10 mouse cellular contexts compared by ENCODE assay signal in the genomic region with DNA sequence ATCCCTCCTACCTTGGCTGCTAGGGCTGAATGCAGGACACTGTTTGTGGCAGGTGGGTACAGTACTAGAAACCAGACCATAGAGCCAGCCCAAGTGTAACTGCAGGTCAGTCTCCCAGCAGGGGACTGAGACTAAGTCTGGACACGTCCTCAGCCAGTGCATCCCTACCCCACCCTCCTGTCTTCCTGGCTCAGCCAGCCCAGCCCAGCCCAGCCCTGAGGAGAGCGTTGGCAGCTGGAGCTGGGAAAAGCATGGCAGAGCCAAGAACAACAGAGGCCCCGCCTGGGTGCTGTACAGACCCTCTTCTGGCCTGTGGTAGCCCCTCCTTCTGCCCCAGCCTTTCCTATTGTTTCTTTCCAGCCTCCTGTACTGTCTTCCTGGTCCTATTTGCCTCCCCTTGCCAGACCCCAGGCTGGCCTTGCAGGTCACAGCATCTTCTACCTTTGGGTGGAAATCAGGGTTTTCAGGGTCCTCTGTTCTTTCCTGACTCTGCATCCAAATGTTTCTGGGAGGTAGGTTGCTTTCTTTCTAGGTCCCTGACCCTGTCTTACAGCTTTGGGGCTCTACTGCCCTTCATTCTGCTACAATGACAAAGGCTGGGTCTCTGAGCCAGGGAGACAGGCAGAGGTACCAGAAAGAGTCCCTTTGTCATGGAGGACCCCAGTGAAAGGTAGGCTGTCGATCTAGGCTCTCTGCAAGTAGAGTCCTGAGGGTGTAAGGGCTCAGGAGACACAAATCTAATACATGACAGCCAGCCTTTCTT. TPM values are rescaled to one million over a fixed set of nuclear protein-coding genes. Genes with fewer than 3 reads are reported as not detected.
DNase-seq lines count a peak whose midpoint lies in the region; ATAC-seq lines count a peak whose summit lies in the region.
"Had no signal": no experiment of that assay in that cellular context is flagged by ENCODE, and none has a peak within 500 bp of the region (broad histone marks: within the 10 kb centered on the region; RNA-seq: fewer than 3 reads in every experiment).

No protein-coding gene starts in this region.

- no peak for ATAC-seq in midbrain, embryonic 16.5 days
- 0 out of 2 replicates have a peak, but pooled peaks have one; percentile 22 for ATAC-seq in forebrain, embryonic 12.5 days (ENCODE audit: low FRiP score)
- peak; percentile 55 for ATAC-seq in hindbrain, embryonic 13.5 days (ENCODE audit: low FRiP score)
- ATAC-seq in stomach, embryonic 16.5 days (ENCODE audit: insufficient read depth, low FRiP score): peak; percentile 56; the same call in 1 of the 2 replicates
- no peak for ATAC-seq in activated CD4-positive, CD25-positive, alpha-beta regulatory T cell, adult 4 months
- ATAC-seq: Patski had no signal

- H3K9ac ChIP-seq in midbrain, embryonic 16.5 days (ENCODE audit: low read depth, low read length): no peak overlapping the region
- H3K9ac ChIP-seq in forebrain, embryonic 12.5 days: no peak overlapping the region
- H3K9ac ChIP-seq in hindbrain, embryonic 13.5 days: peak overlapping the region; percentile 53; the same call in 1 of the 2 replicates
- H3K9ac ChIP-seq in stomach, embryonic 16.5 days (ENCODE audit: low read length): peak overlapping the region; percentile 46; the same call in 1 of the 2 replicates

- H3K27me3 ChIP-seq in midbrain, embryonic 10.5 days (ENCODE audit: low read depth, poor library complexity, severe bottlenecking): peaks cover 9% of the 10 kb centered on the region; the same call in 1 of the 2 replicates
- H3K27me3 ChIP-seq in midbrain, embryonic 16.5 days (ENCODE audit: control insufficient read depth, insufficient read depth, low read depth, low read length): no peaks in the 10 kb centered on the region; the same call in 1 of the 2 replicates
- H3K27me3 ChIP-seq in forebrain, embryonic 12.5 days: no peaks in the 10 kb centered on the region
- H3K27me3 ChIP-seq in hindbrain, embryonic 13.5 days: no peaks in the 10 kb centered on the region
- H3K27me3 ChIP-seq in stomach, embryonic 16.5 days (ENCODE audit: control insufficient read depth, insufficient read depth, low read length): no peaks in the 10 kb centered on the region; the same call in 1 of the 2 replicates
- H3K27me3 ChIP-seq: Patski had no signal

- H3K27ac ChIP-seq in midbrain, embryonic 10.5 days (replicated peaks): peak overlapping the region; percentile 95
- H3K27ac ChIP-seq in midbrain, embryonic 16.5 days (ENCODE audit: low read length): no peak overlapping the region
- H3K27ac ChIP-seq in forebrain, embryonic 12.5 days: peak overlapping the region; percentile 47
- peak overlapping the region; percentile 56 for H3K27ac ChIP-seq in hindbrain, embryonic 13.5 days
- H3K27ac ChIP-seq in stomach, embryonic 16.5 days (ENCODE audit: low read length): no peak overlapping the region; the same call in 1 of the 2 replicates
- H3K27ac ChIP-seq: kidney, postnatal 0 days had no signal

- peak overlapping the region; percentile 68 for H3K4me3 ChIP-seq in midbrain, embryonic 10.5 days
- no peak overlapping the region for H3K4me3 ChIP-seq in midbrain, embryonic 16.5 days (ENCODE audit: low read depth, low read length)
- H3K4me3 ChIP-seq in forebrain, embryonic 12.5 days (replicated peaks): no peak overlapping the region
- H3K4me3 ChIP-seq in hindbrain, embryonic 13.5 days: no peak overlapping the region
- H3K4me3 ChIP-seq in stomach, embryonic 16.5 days (replicated peaks; ENCODE audit: low read length): no peak overlapping the region

- DNase-seq in midbrain, embryonic 10.5 days (ENCODE audit: low spot score): peak; percentile 46
- no peak for DNase-seq in ovary, postnatal 36 days (ENCODE audit: low spot score)
- no peak for DNase-seq in urinary bladder, postnatal 25 days (ENCODE audit: low spot score)

- peaks cover 45% of the 10 kb centered on the region for H3K36me3 ChIP-seq in midbrain, embryonic 10.5 days
- H3K36me3 ChIP-seq in midbrain, embryonic 16.5 days (ENCODE audit: control insufficient read depth, insufficient read depth, low read length): peaks cover 11% of the 10 kb centered on the region
- H3K36me3 ChIP-seq in forebrain, embryonic 12.5 days (replicated peaks): peaks cover 25% of the 10 kb centered on the region
- H3K36me3 ChIP-seq in hindbrain, embryonic 13.5 days: peaks cover 35% of the 10 kb centered on the region
- H3K36me3 ChIP-seq in stomach, embryonic 16.5 days (ENCODE audit: control insufficient read depth, insufficient read depth, low read length): peaks cover 11% of the 10 kb centered on the region; the same call in 1 of the 2 replicates

- 12% methylated on average over 4 of the region's 4 CpGs for WGBS in midbrain, embryonic 10.5 days
- WGBS in midbrain, embryonic 16.5 days: 11% methylated on average over 4 of the region's 4 CpGs
- WGBS in forebrain, embryonic 12.5 days: 13% methylated on average over 4 of the region's 4 CpGs
- WGBS in hindbrain, embryonic 13.5 days: 9% methylated on average over 4 of the region's 4 CpGs
- 23% methylated on average over 4 of the region's 4 CpGs for WGBS in stomach, embryonic 16.5 days

- no peak overlapping the region for H3K4me2 ChIP-seq in midbrain, embryonic 16.5 days (ENCODE audit: low read length)
- no peak overlapping the region for H3K4me2 ChIP-seq in forebrain, embryonic 12.5 days
- H3K4me2 ChIP-seq in hindbrain, embryonic 13.5 days: no peak overlapping the region
- no peak overlapping the region for H3K4me2 ChIP-seq in stomach, embryonic 16.5 days (ENCODE audit: low read depth, low read length)

- H3K9me3 ChIP-seq in midbrain, embryonic 10.5 days (replicated peaks): no peaks in the 10 kb centered on the region
- no peaks in the 10 kb centered on the region for H3K9me3 ChIP-seq in midbrain, embryonic 16.5 days (replicated peaks; ENCODE audit: control insufficient read depth, low read length, poor library complexity, severe bottlenecking)
- H3K9me3 ChIP-seq in forebrain, embryonic 12.5 days: no peaks in the 10 kb centered on the region
- H3K9me3 ChIP-seq in hindbrain, embryonic 13.5 days: no peaks in the 10 kb centered on the region
- no peaks in the 10 kb centered on the region for H3K9me3 ChIP-seq in stomach, embryonic 16.5 days (replicated peaks; ENCODE audit: control insufficient read depth, low read length)

- peaks cover 67% of the 10 kb centered on the region for H3K4me1 ChIP-seq in midbrain, embryonic 10.5 days
- H3K4me1 ChIP-seq in midbrain, embryonic 16.5 days (ENCODE audit: control insufficient read depth, insufficient read depth, low read length): peaks cover 22% of the 10 kb centered on the region
- H3K4me1 ChIP-seq in forebrain, embryonic 12.5 days: peaks cover 57% of the 10 kb centered on the region
- H3K4me1 ChIP-seq in hindbrain, embryonic 13.5 days (replicated peaks): peaks cover 58% of the 10 kb centered on the region
- H3K4me1 ChIP-seq in stomach, embryonic 16.5 days (ENCODE audit: control insufficient read depth, insufficient read depth, low read length): peaks cover 26% of the 10 kb centered on the region

RNA-seq across cellular contexts. Expression of a gene that starts 3.4 kb away (rescaled TPM):
- polyA plus RNA-seq in midbrain, embryonic 10.5 days (2016; fragmentation: Nextera tagmentation; extraction: Ambion mirVana): 562 and 684 TPM in 2 replicates
- 42.5 and 44.4 TPM in 2 replicates for polyA plus RNA-seq in midbrain, embryonic 16.5 days (2015; fragmentation: Nextera tagmentation; extraction: Ambion mirVana)
- 246 TPM in 2 replicates for polyA plus RNA-seq in forebrain, embryonic 12.5 days (2016; fragmentation: Nextera tagmentation; extraction: Ambion mirVana)
- 145 and 148 TPM in 2 replicates for polyA plus RNA-seq in hindbrain, embryonic 13.5 days (2015; fragmentation: Nextera tagmentation; extraction: Ambion mirVana)
- 29.4 and 43.3 TPM in 2 replicates for polyA plus RNA-seq in stomach, embryonic 16.5 days (2015; fragmentation: Nextera tagmentation; extraction: Ambion mirVana)
- polyA plus RNA-seq in activated CD4-positive, CD25-positive, alpha-beta regulatory T cell, adult 4 months (2017; shearing (Covaris generic)): not detected

RNA-seq across cellular contexts. Expression of a gene that starts 14.5 kb away (rescaled TPM):
- polyA plus RNA-seq in midbrain, embryonic 10.5 days (2016; fragmentation: Nextera tagmentation; extraction: Ambion mirVana): 18.6 and 21.6 TPM in 2 replicates
- 20.5 and 23.2 TPM in 2 replicates for polyA plus RNA-seq in midbrain, embryonic 16.5 days (2015; fragmentation: Nextera tagmentation; extraction: Ambion mirVana)
- 20.5 and 23.7 TPM in 2 replicates for polyA plus RNA-seq in forebrain, embryonic 12.5 days (2016; fragmentation: Nextera tagmentation; extraction: Ambion mirVana)
- 19.3 and 20.7 TPM in 2 replicates for polyA plus RNA-seq in hindbrain, embryonic 13.5 days (2015; fragmentation: Nextera tagmentation; extraction: Ambion mirVana)
- 19.8 and 20.3 TPM in 2 replicates for polyA plus RNA-seq in stomach, embryonic 16.5 days (2015; fragmentation: Nextera tagmentation; extraction: Ambion mirVana)
- 10 to 100 TPM; 16.3 to 19.7 TPM for polyA plus RNA-seq in activated CD4-positive, CD25-positive, alpha-beta regulatory T cell, adult 4 months (2017; shearing (Covaris generic))

RNA-seq across cellular contexts. Expression of a gene that starts 14.9 kb away (rescaled TPM):
- 81.6 and 81.9 TPM in 2 replicates for polyA plus RNA-seq in midbrain, embryonic 10.5 days (2016; fragmentation: Nextera tagmentation; extraction: Ambion mirVana)
- 24.9 and 28.6 TPM in 2 replicates for polyA plus RNA-seq in midbrain, embryonic 16.5 days (2015; fragmentation: Nextera tagmentation; extraction: Ambion mirVana)
- 80.5 and 88.2 TPM in 2 replicates for polyA plus RNA-seq in forebrain, embryonic 12.5 days (2016; fragmentation: Nextera tagmentation; extraction: Ambion mirVana)
- 40.1 and 40.7 TPM in 2 replicates for polyA plus RNA-seq in hindbrain, embryonic 13.5 days (2015; fragmentation: Nextera tagmentation; extraction: Ambion mirVana)
- polyA plus RNA-seq in stomach, embryonic 16.5 days (2015; fragmentation: Nextera tagmentation; extraction: Ambion mirVana): 40.8 and 41.5 TPM in 2 replicates
- polyA plus RNA-seq in activated CD4-positive, CD25-positive, alpha-beta regulatory T cell, adult 4 months (2017; shearing (Covaris generic)): 10 to 100 TPM; 17.8 to 18.5 TPM

RNA-seq across cellular contexts. Expression of a gene that starts 25.7 kb away (rescaled TPM):
- 78.3 and 81.6 TPM in 2 replicates for polyA plus RNA-seq in midbrain, embryonic 10.5 days (2016; fragmentation: Nextera tagmentation; extraction: Ambion mirVana)
- 47.8 and 51.6 TPM in 2 replicates for polyA plus RNA-seq in midbrain, embryonic 16.5 days (2015; fragmentation: Nextera tagmentation; extraction: Ambion mirVana)
- 75.8 and 86.1 TPM in 2 replicates for polyA plus RNA-seq in forebrain, embryonic 12.5 days (2016; fragmentation: Nextera tagmentation; extraction: Ambion mirVana)
- 63.9 and 70.1 TPM in 2 replicates for polyA plus RNA-seq in hindbrain, embryonic 13.5 days (2015; fragmentation: Nextera tagmentation; extraction: Ambion mirVana)
- 66.2 and 77.2 TPM in 2 replicates for polyA plus RNA-seq in stomach, embryonic 16.5 days (2015; fragmentation: Nextera tagmentation; extraction: Ambion mirVana)
- 100 to 1,000 TPM; 158 to 159 TPM for polyA plus RNA-seq in activated CD4-positive, CD25-positive, alpha-beta regulatory T cell, adult 4 months (2017; shearing (Covaris generic))

RNA-seq across cellular contexts. Expression of a gene that starts 25.9 kb away (rescaled TPM):
- 125 and 158 TPM in 2 replicates for polyA plus RNA-seq in midbrain, embryonic 10.5 days (2016; fragmentation: Nextera tagmentation; extraction: Ambion mirVana)
- 14.1 and 21.8 TPM in 2 replicates for polyA plus RNA-seq in midbrain, embryonic 16.5 days (2015; fragmentation: Nextera tagmentation; extraction: Ambion mirVana)
- 148 and 162 TPM in 2 replicates for polyA plus RNA-seq in forebrain, embryonic 12.5 days (2016; fragmentation: Nextera tagmentation; extraction: Ambion mirVana)
- 49.5 and 55.3 TPM in 2 replicates for polyA plus RNA-seq in hindbrain, embryonic 13.5 days (2015; fragmentation: Nextera tagmentation; extraction: Ambion mirVana)
- polyA plus RNA-seq in stomach, embryonic 16.5 days (2015; fragmentation: Nextera tagmentation; extraction: Ambion mirVana): 7.7 and 10.2 TPM in 2 replicates
- not detected for polyA plus RNA-seq in activated CD4-positive, CD25-positive, alpha-beta regulatory T cell, adult 4 months (2017; shearing (Covaris generic))

Comparison
In these comparisons a context has a peak if more than half of its experiments do, and no peak if none do; other contexts are left out.
1. H3K27ac ChIP-seq: peak in midbrain, embryonic 10.5 days (single experiment), forebrain, embryonic 12.5 days (single experiment) and hindbrain, embryonic 13.5 days (single experiment); none in midbrain, embryonic 16.5 days (single experiment) and stomach, embryonic 16.5 days (single experiment).
2. ATAC-seq: peak in forebrain, embryonic 12.5 days (single experiment), hindbrain, embryonic 13.5 days (single experiment) and stomach, embryonic 16.5 days (single experiment); none in midbrain, embryonic 16.5 days (single experiment) and activated CD4-positive, CD25-positive, alpha-beta regulatory T cell, adult 4 months (single experiment).
3. H3K9ac ChIP-seq: peak in hindbrain, embryonic 13.5 days (single experiment) and stomach, embryonic 16.5 days (single experiment); none in midbrain, embryonic 16.5 days (single experiment) and forebrain, embryonic 12.5 days (single experiment).
4. RNA of a gene that starts 3.4 kb away (polyA plus RNA-seq): 562 to 684 TPM in midbrain, embryonic 10.5 days, 246 TPM in forebrain, embryonic 12.5 days, 145 to 148 TPM in hindbrain, embryonic 13.5 days, 42.5 to 44.4 TPM in midbrain, embryonic 16.5 days and 29.4 to 43.3 TPM in stomach, embryonic 16.5 days; not detected in activated CD4-positive, CD25-positive, alpha-beta regulatory T cell, adult 4 months; every median in the first group is over 10 times any median in the second.